Mouse (Mus musculus) kidney, embryonic 14.5 days (tissue): ENCODE results near the gene Fcrl1. TPM values are rescaled to one million over a fixed set of nuclear protein-coding genes. Genes with fewer than 3 reads are reported as not detected.

Experiments
- ATAC-seq: fragments of 200-750 bp; cut with Nextera tagmentation; 2 replicates; pipeline ENCODE4 v1.8.0; 2017; ENCODE audit warnings: moderate number of reproducible peaks, mild to moderate bottlenecking, moderate TSS enrichment, moderate library complexity; ENCODE audit not compliant: low FRiP score, low TSS enrichment
- H3K27ac ChIP-seq: fragments of 300-500 bp; sonication (generic); 2 replicates; pipeline ENCODE4 v1.5.1; 2014; ENCODE audit warnings: low read depth, mild to moderate bottlenecking, low read length, moderate library complexity, mixed read lengths
- H3K27me3 ChIP-seq: fragments of 300-500 bp; sonication (generic); 2 replicates; pipeline ENCODE4 v1.6.1; 2014; ENCODE audit warnings: mild to moderate bottlenecking, low read length; ENCODE audit not compliant: control insufficient read depth, insufficient read depth
- H3K36me3 ChIP-seq: fragments of 300-500 bp; sonication (generic); 2 replicates; pipeline ENCODE4 v1.6.1; 2014; ENCODE audit warnings: low read length, mixed read lengths; ENCODE audit not compliant: control insufficient read depth, insufficient read depth
- H3K4me1 ChIP-seq: fragments of 300-500 bp; sonication (generic); 2 replicates; pipeline ENCODE4 v1.6.1; 2014; ENCODE audit warnings: low read length, mixed read lengths; ENCODE audit not compliant: control insufficient read depth, insufficient read depth
- H3K4me2 ChIP-seq: fragments of 300-500 bp; sonication (generic); replicated peaks from 2 replicates; pipeline ENCODE4 v1.6.1; 2014; ENCODE audit warnings: low read depth, mild to moderate bottlenecking, low read length
- H3K4me3 ChIP-seq: fragments of 300-500 bp; sonication (generic); 2 replicates; pipeline ENCODE4 v1.5.1; 2014; ENCODE audit warnings: mild to moderate bottlenecking, low read length
- H3K9ac ChIP-seq: fragments of 300-500 bp; sonication (generic); 2 replicates; pipeline ENCODE4 v1.6.1; 2014; ENCODE audit warnings: low read depth, mild to moderate bottlenecking, low read length, moderate library complexity
- H3K9me3 ChIP-seq: fragments of 300-500 bp; sonication (generic); 2 replicates; pipeline ENCODE4 v1.6.1; 2016; ENCODE audit warnings: low read length; ENCODE audit not compliant: control insufficient read depth
- WGBS: fragments of 180-500 bp; shearing (Covaris S2); extraction: QIAGEN DNeasy Blood & Tissue Kit; methylation state at CpG from one replicate; pipeline ENCODE4 v1.1.7; 2014; 5-methylcytosine and 5-hydroxymethylcytosine counted together
- polyA plus RNA-seq: library from polyadenylated mRNA; unstranded; fragments of >200 nt; fragmentation: Nextera tagmentation; extraction: Ambion mirVana; gene quantifications from 2 replicates; pipeline ENCODE4 v1.2.1, GENCODE M21; 2014

The Fcrl1 gene
- polyA plus RNA-seq, 1 experiment from 2014 or later = 0.54 TPM

- Histone ChIP-seq H3K4me2 (no peak overlapping the region), H3K36me3 (no peaks in the 10 kb centered on the region), H3K27me3 (no peaks in the 10 kb centered on the region), H3K9me3 (no peaks in the 10 kb centered on the region), H3K4me3 (no peak overlapping the region), H3K4me1 (no peaks in the 10 kb centered on the region), H3K9ac (no peak overlapping the region), H3K27ac (no peak overlapping the region)
- ATAC-seq = no peak
- 52% methylated on average over 6 of the region's 6 CpGs for WGBS
Measured at GRCm38 (mm10) chr3:87443968-87444367, 67.8 kb downstream of the Fcrl1 start.

Other genes starting within 250 kb of the Fcrl1 start
- gene Kirrel, start 201.6 kb upstream of the Fcrl1 start, polyA plus RNA-seq = 11.1 and 14.2 TPM in 2 replicates
- 3.5 and 4.1 TPM in 2 replicates for gene Fcrls, start 112.6 kb upstream of the Fcrl1 start, polyA plus RNA-seq
- gene Cd5l, start 18.5 kb upstream of the Fcrl1 start, polyA plus RNA-seq = 0.09 TPM in 1 of 2 replicates, not detected in the other
- gene Fcrl5, start 59.4 kb downstream of the Fcrl1 start, polyA plus RNA-seq = not detected in 2 replicates
- 8.2 and 9.7 TPM in 2 replicates for gene Etv3, start 149.0 kb downstream of the Fcrl1 start, polyA plus RNA-seq
- 11.0 and 21.9 TPM in 2 replicates for gene Arhgef11, start 241.2 kb downstream of the Fcrl1 start, polyA plus RNA-seq